Mouse (Mus musculus): Measurements from ENCODE around the gene Ankrd27.

Ankrd27 gene

DNA sequence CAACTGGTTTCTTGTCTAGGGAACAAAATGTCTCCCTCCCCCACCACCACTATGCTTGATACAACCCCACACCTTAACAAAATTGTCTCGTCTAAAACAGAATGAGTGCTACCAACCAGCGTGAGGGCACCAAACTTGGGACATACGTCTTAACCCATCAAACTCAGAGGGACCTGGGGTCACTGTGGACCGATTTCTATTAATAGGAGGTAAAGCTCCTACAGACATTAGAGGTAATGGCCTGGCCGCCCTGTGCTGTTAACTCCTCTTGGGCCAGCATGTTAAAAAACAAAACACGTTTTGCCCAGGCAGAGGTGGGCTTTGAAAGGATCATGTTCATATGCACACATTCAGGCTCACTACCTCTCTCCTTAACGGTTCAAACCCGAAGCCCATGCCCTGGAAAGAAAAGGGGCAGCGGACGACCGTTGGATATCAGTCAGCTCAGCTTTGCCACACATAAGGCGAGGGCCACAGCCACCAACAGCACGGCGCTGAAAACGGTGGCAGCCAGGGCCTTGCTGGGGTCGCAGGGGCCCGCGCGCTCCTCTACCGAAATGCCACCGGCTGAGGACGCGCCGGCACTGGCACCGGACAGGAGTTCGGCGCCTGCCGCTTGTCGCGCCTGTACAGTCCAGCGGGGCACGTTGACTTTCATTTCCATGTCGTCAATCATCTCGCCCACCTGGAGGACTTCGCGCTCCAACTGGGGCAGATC lies 1.8 kb upstream of the Ankrd27 start:
- no peak for DNase-seq (ENCODE audit: low spot score)

DNA sequence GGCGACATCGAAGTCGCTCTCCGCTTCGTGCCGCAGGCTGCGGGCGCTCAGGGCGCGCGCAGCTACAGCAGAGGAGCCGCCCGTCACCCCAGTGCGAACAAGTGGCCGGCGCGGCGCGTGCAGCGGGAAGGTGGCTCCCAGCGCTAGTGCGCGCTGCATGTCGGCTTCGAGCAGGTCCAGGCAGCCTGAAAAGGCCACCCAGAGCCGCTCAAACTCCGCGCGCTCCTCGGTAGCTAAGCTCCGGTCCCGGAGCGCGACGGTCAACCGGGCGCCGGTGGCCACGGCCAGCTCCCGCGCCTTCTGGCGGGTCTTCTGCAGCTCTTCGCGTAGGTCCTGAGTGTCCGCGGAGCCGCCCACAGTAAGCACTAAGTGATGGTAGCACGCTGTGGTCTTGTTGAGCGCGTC lies 1.3 kb upstream of the Ankrd27 start:
- no peak for DNase-seq (ENCODE audit: low spot score)

DNA sequence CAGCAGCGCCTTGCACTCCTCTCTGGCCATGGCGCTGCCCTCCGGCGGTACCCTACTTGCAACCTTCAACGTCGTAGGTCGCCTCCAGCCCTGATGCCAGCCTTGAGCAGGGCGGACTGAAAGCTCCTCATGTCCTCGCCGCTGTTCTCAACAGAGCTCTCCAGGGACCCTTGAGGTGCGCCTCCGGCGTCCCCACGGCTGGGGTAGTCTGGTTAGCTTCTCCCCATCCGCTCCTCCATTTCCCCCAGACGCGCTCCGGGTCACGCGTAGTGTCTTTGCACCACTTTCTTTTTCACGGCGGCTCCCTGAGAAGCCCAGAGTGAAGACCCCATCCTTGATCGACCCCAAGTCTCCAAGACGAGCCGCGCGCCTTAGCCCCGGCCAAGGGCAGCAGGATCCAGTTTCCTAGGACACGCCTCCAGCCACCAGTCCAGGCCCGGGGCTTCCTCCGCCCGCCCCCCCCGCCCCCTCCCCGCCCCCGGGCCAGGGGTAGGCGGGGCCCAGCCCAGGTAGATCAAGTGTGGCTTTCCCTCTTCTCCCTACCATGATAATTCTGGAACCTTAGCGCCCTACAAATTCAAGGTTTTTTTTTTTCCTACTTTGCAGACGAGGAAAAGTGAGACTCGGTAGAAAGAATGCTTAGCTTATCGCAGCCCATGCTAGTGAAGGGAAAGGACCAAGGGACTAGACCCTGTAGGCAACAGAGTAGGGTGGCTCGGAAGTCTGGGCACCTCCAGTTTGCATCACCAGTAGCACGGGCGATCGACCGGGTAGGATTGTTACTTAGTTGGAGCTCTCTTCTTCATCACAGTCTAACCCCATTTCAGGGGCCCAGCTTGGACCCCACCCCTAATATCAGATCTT lies 621 bp upstream of the Ankrd27 start, which contains the start of gene Rgs9bp:
TSS of gene Rgs9bp (minus strand) at position 392 of the 864 bp plus-strand sequence.
- DNase-seq (ENCODE audit: low spot score): no peak

DNA sequence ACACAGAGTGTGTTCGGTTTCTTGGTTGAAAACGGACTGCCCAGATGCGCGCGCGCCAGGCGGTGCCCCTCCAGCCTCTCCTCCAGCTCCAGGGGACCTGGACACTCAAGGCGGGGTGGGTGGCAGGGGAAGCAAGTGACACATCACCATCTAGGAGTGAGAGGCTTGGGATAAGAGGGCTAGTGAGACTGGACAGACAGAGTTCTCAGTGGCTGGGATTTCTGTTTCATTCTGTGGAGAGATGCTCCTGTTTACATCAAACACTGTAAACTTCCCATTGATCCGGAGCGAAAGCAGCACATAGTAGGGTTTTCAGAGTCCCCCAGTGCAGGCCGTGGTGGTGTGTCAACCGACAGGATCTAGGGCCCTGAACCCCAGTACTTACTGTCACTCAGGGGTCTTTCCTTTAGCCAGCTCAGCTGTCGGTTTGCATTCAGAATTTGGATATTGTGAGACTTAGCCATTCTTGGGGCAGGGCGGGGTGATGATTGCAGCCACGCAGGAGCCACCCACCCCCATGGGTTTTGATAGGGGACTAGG lies 932 bp downstream of the Ankrd27 start:
- DNase-seq (ENCODE audit: low spot score): no peak

DNA sequence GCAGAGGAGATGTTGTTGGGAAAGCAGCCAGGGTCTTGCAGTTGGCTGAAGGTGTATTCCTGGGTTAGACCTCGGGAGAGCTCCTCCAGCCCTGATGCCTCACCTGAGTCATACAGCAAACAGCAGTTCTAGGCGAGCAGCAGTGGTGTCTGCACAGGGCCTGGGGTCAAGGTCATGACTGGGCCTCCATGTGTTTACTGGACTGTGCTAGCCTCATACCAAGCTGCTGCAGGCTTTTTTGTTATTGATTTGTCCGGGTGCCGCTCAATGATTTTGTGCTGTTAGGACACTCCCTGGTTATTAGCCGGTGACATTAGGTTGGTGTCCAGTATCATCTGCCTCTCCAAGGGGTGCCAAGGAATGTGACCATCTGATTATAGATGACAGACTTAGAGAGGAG lies 1.7 kb downstream of the Ankrd27 start:
- DNase-seq (ENCODE audit: low spot score): no peak

DNA sequence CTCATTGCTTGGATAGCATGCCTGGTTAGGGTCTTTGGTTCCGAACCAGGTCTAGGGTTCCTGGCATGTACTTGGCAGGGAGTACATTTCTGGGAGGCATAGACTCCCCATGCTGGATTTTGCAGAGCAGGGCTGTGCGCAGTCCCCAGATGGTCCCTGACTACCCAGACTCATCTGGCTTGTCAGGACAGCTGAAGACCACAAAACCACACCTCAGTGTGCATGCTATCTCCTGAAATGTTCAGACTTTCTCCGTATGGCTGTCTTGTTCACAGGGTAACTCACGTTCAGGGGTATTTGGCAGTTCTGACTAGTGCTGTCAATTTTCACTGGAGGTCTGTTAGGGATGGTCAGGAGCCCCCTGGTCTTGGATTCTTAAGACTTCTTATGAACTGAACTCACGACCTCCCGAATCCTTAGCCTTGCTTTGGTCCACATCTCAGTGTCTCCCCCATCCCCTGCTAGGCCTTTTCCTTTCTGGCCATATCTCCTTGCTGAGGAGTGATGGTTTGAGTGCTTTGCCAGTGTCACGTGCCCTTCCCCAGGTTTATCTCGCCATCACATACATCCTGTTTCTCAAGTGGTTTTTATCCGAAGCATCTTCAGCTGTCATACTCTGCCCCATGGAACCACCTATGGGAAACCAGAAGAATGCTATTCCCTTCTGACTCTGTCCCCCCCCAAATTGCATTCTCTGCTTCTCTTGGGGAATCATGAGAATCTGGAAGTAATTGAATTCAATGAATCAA lies 2.8 kb downstream of the Ankrd27 start:
- no peak for DNase-seq (ENCODE audit: low spot score)

DNA sequence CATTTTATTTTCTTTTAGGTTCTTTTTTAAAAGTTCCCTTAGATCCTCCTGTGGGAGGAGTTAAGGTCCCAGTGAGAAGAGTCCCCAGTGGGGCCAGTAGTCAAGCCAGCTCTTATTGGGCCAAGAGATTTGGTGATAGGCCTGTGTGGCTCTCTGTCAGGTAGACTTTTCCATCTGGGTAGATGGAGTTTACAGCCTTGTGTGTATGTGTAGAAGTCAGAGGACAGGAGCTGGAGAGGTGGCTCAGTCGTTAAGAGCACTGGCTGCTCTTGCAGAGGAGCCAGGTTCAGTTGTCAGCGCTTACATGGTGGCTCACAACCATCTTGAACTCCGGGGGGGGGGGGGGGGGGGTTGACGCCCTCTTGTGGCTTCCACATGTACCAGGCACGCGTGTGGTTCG lies 3.4 kb downstream of the Ankrd27 start:
- no peak for DNase-seq (ENCODE audit: low spot score)

DNA sequence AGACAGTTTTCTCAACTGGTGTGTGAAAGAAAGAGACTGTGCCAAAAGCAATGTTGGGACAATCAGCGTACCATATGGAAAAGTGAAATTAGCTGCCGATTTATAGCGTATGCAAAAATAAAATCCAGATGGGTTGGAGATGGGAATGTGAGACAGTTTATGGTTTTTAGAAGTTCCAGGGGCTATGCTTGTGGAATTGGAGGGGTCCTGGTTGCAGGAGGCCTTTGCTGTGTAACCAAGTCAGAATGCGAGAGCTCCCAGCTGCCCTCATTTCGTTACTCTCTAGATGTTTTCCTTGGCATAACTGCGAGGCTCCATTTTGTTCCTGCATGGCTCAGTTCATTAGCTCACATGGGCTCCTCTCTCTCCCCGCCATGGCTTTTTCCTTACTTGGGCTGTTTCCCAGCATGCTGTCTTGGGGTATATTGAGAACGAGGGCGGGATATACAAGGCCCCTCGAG lies 4.7 kb downstream of the Ankrd27 start:
- no peak for DNase-seq (ENCODE audit: low spot score)

DNA sequence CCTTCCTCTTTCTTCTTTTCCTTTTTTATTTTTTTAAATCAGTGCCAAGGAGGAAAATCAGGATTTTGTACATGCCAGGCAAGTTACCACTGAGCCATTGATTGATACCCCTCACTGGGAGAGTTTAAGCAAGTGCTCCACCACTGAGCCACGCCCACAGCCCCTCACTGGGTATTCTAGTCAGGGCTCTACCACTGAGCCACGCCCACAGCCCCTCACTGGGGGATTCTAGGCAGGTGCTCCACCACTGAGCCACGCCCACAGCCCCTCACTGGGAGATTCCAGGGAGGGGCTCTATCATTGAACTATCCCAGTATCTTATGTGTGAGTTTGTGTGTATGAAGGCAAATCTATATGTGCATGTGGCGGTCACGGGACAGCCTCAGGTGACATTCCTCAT lies 8.3 kb downstream of the Ankrd27 start:
- no peak for DNase-seq (ENCODE audit: low spot score)

DNA sequence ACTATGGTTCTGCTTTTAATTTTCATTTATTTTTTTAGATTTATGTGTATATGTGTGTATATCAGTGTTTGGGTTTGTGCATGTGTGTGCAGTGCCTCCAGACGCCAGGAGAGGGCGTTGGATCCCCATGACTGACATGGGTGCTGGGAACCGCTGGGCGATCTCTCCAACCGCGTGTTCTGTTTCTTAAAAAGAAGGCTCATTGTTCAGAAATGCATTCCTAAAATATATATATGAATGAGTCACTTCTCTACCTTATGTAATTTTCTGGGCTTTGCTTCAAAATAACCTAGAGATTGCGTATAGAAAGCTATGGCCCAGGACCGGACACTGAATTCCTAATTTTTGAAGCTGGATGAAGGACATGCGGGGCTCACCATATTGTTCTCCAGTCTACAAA lies 13.4 kb downstream of the Ankrd27 start:
- no peak for DNase-seq (ENCODE audit: low spot score)

DNA sequence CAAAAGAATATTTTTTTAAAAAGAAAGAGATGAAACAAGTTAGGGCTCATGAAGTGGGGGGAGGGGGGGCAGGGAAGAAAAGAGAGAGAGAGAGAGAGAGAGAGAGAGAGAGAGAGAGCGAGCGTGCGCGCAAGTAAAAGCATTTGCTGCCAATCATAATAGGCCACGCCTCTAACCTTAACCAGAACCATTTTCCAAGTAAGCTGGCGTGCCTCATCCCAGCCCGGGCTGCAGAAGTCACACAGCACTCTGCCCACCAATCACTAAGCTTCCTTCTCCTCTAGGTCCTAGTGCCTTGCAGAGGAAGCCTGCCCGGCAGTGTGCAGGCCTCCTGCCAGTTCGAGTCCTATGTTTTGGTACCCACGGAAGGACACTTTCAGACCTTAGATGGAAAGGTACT lies 14.0 kb downstream of the Ankrd27 start:
- DNase-seq (ENCODE audit: low spot score): no peak

DNA sequence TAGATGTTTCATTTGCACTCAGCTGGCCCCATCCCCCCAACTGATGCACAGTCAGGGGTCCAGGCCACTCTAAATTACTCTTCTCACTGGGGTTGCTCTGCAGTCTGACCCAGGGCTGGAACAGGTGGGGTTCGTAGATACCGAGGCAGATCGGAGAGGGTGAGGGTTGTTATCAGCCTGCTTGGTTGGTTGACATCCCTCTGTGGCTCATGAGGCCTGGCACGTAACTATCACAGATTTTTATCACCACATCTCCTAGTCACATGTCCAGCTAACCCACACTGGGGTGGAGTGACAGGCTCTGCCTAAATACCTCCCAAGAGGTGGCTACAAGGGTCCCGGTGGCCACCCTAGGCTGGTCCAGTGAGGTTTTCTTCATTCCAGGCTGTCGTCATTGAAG lies 15.1 kb downstream of the Ankrd27 start:
- no peak for DNase-seq (ENCODE audit: low spot score)

DNA sequence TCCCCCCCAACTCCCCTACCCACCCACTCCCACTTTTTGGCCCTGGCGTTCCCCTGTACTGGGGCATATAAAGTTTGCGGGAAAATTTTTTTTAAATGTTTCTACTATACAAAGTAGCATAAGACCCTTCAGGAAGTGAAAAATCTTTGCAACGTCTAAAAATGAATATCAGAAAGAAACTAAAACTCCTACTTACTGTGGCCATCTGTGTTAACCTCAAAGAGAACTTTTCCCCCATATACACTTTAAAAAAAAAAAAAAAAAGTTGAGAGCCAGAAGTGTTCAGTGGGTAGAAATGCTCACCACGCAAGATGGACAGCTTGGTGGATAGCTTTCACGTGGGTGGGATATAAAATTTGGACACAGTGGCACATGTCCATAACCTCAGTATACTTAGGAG lies 16.7 kb downstream of the Ankrd27 start:
- no peak for DNase-seq (ENCODE audit: low spot score)

DNA sequence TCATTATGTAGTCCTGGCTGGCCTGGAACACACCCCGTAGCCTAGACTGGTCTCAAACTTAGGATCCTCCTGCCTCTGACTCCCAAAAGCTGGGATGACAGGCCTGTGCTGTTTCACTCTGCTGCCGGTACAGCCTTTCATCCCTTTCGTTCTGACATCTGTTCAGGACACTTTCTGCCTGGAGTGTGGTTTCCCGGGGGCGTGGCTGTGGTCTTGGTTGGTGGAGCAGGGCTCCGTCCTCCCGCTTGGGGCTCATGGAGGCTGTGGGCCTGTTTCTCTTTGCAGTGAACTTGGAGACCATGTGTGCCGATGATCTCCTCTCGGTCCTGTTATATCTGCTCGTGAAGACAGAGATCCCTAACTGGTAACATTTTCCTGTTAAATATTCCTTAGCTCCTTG lies 20.8 kb downstream of the Ankrd27 start:
- DNase-seq (ENCODE audit: low spot score): no peak

DNA sequence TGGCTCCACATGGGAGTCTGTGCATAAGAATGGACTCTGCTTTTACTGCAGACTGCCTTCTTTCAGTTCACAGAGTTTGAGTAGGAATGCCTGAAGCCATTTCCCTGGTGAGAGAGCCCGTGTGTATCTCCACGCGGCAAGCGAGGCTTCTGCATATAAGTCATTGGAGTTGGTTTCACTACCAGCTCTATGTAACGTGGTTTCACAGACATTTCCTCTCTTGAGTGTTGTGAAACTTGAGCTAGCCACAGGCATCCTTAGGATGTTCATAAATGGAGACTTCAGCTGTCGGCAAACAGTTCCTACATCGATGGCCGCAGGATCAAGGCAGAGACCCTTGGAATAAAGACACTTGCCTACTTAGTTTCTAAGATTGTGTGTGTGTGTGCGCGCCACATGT lies 23.2 kb downstream of the Ankrd27 start:
- no peak for DNase-seq (ENCODE audit: low spot score)

DNA sequence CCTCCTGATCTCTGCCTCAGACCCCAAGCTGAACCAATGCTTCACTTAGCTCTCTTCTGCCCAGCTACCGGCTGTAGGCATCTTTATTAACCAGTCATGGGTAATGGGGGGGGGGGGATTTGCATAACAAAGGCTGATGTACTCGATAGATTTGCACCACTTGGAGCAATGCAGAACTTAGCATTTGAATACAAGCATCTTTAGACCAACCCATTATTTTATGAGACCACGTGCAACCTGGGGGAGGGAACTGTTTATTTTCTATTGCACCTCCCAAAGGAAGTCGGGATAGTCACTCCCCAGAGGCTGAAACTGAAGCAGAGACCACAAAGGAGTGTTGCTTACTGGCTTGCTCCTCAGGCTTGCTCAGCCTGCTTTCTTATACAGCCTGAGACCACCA lies 31.5 kb downstream of the Ankrd27 start:
- no peak for DNase-seq (ENCODE audit: low spot score)

DNA sequence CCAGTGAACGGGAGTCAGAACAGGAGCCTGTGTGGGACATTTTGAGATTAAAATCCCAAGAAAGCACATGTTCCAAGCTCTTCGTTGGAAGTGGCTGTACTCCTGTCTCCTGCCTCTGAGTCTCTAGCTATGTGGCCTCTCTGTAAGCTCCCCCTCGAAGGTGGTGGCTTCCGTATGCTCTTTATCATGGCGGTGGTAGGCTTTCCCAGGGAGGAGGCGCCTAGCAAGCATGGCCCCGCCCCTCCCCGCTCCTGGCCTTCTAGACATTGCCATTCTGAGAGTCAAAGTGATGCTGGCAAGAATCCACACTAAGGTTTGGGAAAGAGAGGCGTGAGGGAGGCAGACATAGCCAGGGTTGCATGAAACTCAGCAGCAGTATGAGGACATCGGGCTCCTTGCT lies 36.6 kb downstream of the Ankrd27 start:
- DNase-seq (ENCODE audit: low spot score): no peak

DNA sequence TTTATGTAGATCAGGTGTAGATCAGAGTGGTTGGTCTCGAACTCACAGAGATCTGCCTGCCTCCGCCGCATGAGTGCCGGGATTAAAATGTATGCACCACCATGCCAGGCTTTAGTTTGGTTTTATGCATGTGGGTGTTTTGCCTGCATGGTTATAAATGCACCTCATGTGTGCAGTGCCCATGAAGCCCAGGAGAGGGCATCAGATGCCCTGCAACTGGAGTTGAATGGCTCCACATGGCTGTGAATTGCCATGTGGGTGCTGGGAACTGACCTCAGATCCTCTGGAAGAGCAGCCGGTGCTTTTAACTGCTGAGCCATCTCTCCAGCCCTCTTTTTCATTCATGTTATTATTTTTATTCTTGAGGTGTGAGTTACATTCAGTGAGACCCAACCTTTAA lies 40.0 kb downstream of the Ankrd27 start:
- no peak for DNase-seq (ENCODE audit: low spot score)

DNA sequence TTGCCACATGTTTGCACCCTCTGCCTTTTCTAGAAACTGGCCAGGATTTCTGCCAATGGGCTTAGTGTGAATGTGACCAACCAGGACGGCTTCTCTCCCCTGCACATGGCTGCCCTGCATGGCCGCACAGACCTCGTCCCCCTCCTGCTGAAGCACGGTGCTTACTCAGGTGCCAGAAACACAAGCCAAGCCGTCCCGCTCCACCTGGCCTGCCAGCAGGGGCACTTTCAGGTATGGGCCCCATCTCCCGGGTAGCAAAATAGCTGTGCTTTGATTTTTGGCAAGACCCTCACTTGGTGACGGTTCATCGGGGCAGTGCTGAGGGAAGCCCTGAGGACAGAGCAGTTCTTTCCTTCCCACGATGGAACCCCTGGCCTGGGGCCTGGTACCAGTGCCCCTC lies 41.3 kb downstream of the Ankrd27 start:
- no peak for DNase-seq (ENCODE audit: low spot score)

DNA sequence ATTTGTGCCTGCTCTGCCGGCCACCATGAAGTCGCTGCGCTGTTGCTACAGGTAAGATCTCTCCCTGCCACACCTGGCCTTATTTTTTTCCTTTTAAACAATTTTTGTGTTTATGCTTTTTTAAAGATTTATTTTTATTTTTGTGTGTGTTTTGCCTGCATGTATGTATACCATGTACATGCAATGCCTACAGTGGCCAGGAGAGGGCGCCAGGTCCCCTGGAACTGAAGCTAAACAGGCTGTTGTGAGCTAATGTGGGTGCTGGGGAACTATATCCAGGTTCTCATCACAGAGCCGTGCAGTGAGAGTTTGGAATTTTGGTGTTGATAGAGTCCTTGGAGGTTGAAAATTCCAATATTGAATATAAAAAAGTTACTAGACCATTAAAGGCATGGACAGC lies 42.5 kb downstream of the Ankrd27 start:
- DNase-seq (ENCODE audit: low spot score): no peak

DNA sequence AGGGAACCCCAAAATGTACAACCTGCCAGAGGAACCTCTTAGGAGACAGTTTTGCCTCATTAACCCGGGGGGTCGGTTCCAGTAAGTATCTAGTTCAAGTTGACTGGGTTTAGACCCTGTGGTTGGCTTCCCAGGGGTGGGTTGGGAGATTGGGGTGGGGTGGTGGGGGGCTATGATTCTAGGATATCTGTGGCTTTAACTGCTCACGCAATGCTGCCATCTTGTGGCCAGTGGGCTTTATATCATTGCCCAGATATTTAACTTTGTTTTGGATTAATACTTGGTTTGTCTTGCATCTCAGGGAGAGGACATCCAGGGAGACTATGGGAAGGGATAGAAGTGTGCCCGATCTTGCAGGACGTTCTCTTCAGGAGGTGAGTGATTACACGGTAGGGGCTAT lies 50.2 kb downstream of the Ankrd27 start:
- no peak for DNase-seq (ENCODE audit: low spot score)

DNA sequence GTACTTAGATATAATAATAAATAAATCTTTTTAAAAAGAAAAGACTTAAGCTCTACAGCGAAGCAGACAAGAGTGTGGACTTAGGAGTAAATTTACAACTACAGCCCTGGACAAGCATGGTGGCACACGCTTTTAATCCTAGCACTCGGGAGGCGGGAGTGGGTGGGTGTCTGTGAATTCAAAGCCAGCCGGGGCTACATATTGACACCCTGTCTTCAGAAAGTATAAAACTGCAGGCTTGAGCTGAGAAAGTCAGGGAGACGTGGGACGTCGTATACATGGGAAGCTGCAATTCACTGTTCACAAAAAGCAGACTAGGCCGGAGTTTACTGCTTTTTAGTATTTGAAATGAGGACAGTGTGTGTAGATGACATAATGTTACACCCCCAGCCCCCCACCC lies 50.8 kb downstream of the Ankrd27 start:
- DNase-seq (ENCODE audit: low spot score): no peak

DNA sequence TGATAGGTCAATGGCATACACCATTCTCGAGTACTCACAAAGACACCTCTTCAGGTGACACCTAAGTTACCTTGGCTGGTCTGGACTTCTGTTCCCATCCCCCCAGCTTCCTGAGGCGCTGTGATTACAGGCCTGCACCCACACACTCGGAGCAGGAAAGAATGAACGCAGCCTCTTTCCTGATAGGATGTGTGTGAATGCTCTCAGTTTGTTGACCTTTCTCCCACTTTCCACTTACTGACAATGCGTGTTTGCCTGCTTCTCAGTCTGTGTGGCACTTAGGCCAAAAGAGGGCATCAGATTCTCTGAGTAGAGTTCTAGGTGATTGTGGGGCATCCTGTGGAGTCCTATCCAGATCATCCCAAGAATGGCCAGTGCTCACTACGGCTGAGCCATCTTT lies 54.0 kb downstream of the Ankrd27 start:
- DNase-seq (ENCODE audit: low spot score): no peak

Data from urinary bladder, postnatal 10 days (tissue).